11 mouse cellular contexts compared by ENCODE assay signal in genomic region chr3:121448029-121448468, GRCm38 (mm10). TPM values are rescaled to one million over a fixed set of nuclear protein-coding genes. Genes with fewer than 3 reads are reported as not detected.
DNase-seq lines count a peak whose midpoint lies in the region; ATAC-seq and TF ChIP-seq lines count a peak whose summit lies in the region.
"Had no signal": no experiment of that assay in that cellular context is flagged by ENCODE, and none has a peak within 500 bp of the region (broad histone marks: within the 10 kb centered on the region; RNA-seq: fewer than 3 reads in every experiment).

No protein-coding gene starts in this region.

- H3K27ac ChIP-seq in hindbrain, embryonic 11.5 days (ENCODE audit: low read depth, low read length) = no peak overlapping the region
- H3K27ac ChIP-seq in hindbrain, embryonic 10.5 days = no peak overlapping the region
- H3K27ac ChIP-seq in embryonic facial prominence, embryonic 15.5 days (replicated peaks) = peak overlapping the region; percentile 52
- peak overlapping the region; percentile 73 for H3K27ac ChIP-seq in kidney, adult 2 months (ENCODE audit: insufficient read depth, low read depth, low read length)
- no peak overlapping the region for H3K27ac ChIP-seq in neural tube, embryonic 15.5 days (replicated peaks)

- no peaks in the 10 kb centered on the region for H3K27me3 ChIP-seq in hindbrain, embryonic 11.5 days (ENCODE audit: control insufficient read depth, insufficient read depth, low read length)
- no peaks in the 10 kb centered on the region for H3K27me3 ChIP-seq in hindbrain, embryonic 10.5 days (ENCODE audit: insufficient read depth, poor library complexity, severe bottlenecking)
- no peaks in the 10 kb centered on the region for H3K27me3 ChIP-seq in embryonic facial prominence, embryonic 15.5 days
- no peaks in the 10 kb centered on the region for H3K27me3 ChIP-seq in kidney, adult 2 months (replicated peaks; ENCODE audit: control insufficient read depth, insufficient read depth, low read length)
- H3K27me3 ChIP-seq in neural tube, embryonic 15.5 days (replicated peaks) = no peaks in the 10 kb centered on the region

- TF ChIP-seq CTCF in kidney, adult 2 months (conservative IDR thresholded peaks at IDR 0.05; ENCODE audit: insufficient read depth, insufficient read length, low read depth, low read length) = no peak

- ATAC-seq in hindbrain, embryonic 11.5 days (ENCODE audit: low FRiP score) = peak; percentile 51
- peak; percentile 55 for ATAC-seq in embryonic facial prominence, embryonic 15.5 days (ENCODE audit: insufficient number of reproducible peaks, low FRiP score, low TSS enrichment, low read depth)
- peak; percentile 40 for ATAC-seq in neural tube, embryonic 15.5 days (ENCODE audit: low FRiP score)

- no peaks in the 10 kb centered on the region; the same call in 1 of the 2 replicates for H3K36me3 ChIP-seq in hindbrain, embryonic 11.5 days (ENCODE audit: control insufficient read depth, insufficient read depth, low read length)
- peaks cover 95% of the 10 kb centered on the region for H3K36me3 ChIP-seq in hindbrain, embryonic 10.5 days
- H3K36me3 ChIP-seq in embryonic facial prominence, embryonic 15.5 days = peaks cover 38% of the 10 kb centered on the region
- H3K36me3 ChIP-seq in kidney, adult 2 months (ENCODE audit: control insufficient read depth, insufficient read depth, low read length) = peaks cover 14% of the 10 kb centered on the region
- peaks cover 20% of the 10 kb centered on the region for H3K36me3 ChIP-seq in neural tube, embryonic 15.5 days

- peaks cover 4% of the 10 kb centered on the region; the same call in 1 of the 2 replicates for H3K4me1 ChIP-seq in hindbrain, embryonic 11.5 days (replicated peaks; ENCODE audit: control insufficient read depth, insufficient read depth, low read length)
- peaks cover 15% of the 10 kb centered on the region for H3K4me1 ChIP-seq in hindbrain, embryonic 10.5 days (replicated peaks)
- peaks cover 37% of the 10 kb centered on the region for H3K4me1 ChIP-seq in embryonic facial prominence, embryonic 15.5 days
- H3K4me1 ChIP-seq in kidney, adult 2 months (ENCODE audit: control insufficient read depth, insufficient read depth, low read length) = peaks cover 34% of the 10 kb centered on the region
- H3K4me1 ChIP-seq in neural tube, embryonic 15.5 days = peaks cover 32% of the 10 kb centered on the region

- H3K9me3 ChIP-seq in hindbrain, embryonic 11.5 days (ENCODE audit: control insufficient read depth, low read length) = no peaks in the 10 kb centered on the region
- peaks cover 17% of the 10 kb centered on the region; the same call in 1 of the 2 replicates for H3K9me3 ChIP-seq in hindbrain, embryonic 10.5 days
- no peaks in the 10 kb centered on the region for H3K9me3 ChIP-seq in embryonic facial prominence, embryonic 15.5 days (replicated peaks)
- no peaks in the 10 kb centered on the region for H3K9me3 ChIP-seq in neural tube, embryonic 15.5 days (replicated peaks)

- TF ChIP-seq POLR2A in kidney, adult 2 months (IDR thresholded peaks at IDR 0.05; ENCODE audit: low read depth, low read length) = no peak

- no peak overlapping the region for H3K4me3 ChIP-seq in hindbrain, embryonic 11.5 days (ENCODE audit: low read depth, low read length)
- no peak overlapping the region for H3K4me3 ChIP-seq in hindbrain, embryonic 10.5 days
- no peak overlapping the region for H3K4me3 ChIP-seq in embryonic facial prominence, embryonic 15.5 days (replicated peaks)
- no peak overlapping the region for H3K4me3 ChIP-seq in kidney, adult 2 months (ENCODE audit: insufficient read depth, low read depth, low read length)
- no peak overlapping the region for H3K4me3 ChIP-seq in neural tube, embryonic 15.5 days (replicated peaks)

- WGBS in hindbrain, embryonic 11.5 days = 43% methylated on average over 11 of the region's 11 CpGs
- 52% methylated on average over 11 of the region's 11 CpGs for WGBS in hindbrain, embryonic 10.5 days
- 33% methylated on average over 11 of the region's 11 CpGs for WGBS in embryonic facial prominence, embryonic 15.5 days
- 28% methylated on average over 11 of the region's 11 CpGs for WGBS in kidney, adult 2 months
- 15% methylated on average over 11 of the region's 11 CpGs for WGBS in neural tube, embryonic 15.5 days

- no peak overlapping the region for H3K4me2 ChIP-seq in hindbrain, embryonic 11.5 days (replicated peaks; ENCODE audit: low read depth, low read length)
- peak overlapping the region; percentile 15; the same call in 1 of the 2 replicates for H3K4me2 ChIP-seq in embryonic facial prominence, embryonic 15.5 days (replicated peaks)
- H3K4me2 ChIP-seq in neural tube, embryonic 15.5 days = peak overlapping the region; percentile 36

- no peak overlapping the region for H3K9ac ChIP-seq in hindbrain, embryonic 11.5 days (ENCODE audit: low read depth, low read length)
- no peak overlapping the region for H3K9ac ChIP-seq in embryonic facial prominence, embryonic 15.5 days
- no peak overlapping the region for H3K9ac ChIP-seq in neural tube, embryonic 15.5 days (replicated peaks)

- DNase-seq in hindbrain, embryonic 11.5 days (ENCODE audit: low spot score) = no peak
- DNase-seq in hindbrain, embryonic 10.5 days (ENCODE audit: low spot score) = no peak
- DNase-seq in kidney, adult 2 months = peak; percentile 72
- no peak for DNase-seq in layer of hippocampus, adult 9-11 months
- no peak for DNase-seq in natural killer cell, adult 2 months (ENCODE audit: low spot score in 2 of 2)
- DNase-seq in gastrocnemius, adult 8-10 months (ENCODE audit: low spot score in 2 of 2) = no peak
- DNase-seq: adrenal gland, postnatal 10 days; cerebellum, adult 9-11 months; lung, postnatal 14 days had no signal

RNA-seq across cellular contexts. Expression of gene Cnn3, which starts 21.8 kb away (rescaled TPM):
- polyA plus RNA-seq in hindbrain, embryonic 11.5 days (2014; fragmentation: Nextera tagmentation; extraction: Ambion mirVana) = 1,127 and 1,205 TPM in 2 replicates
- 918 and 954 TPM in 2 replicates for polyA plus RNA-seq in hindbrain, embryonic 10.5 days (2016; fragmentation: Nextera tagmentation; extraction: Ambion mirVana)
- 844 and 852 TPM in 2 replicates for polyA plus RNA-seq in embryonic facial prominence, embryonic 15.5 days (2015; fragmentation: Nextera tagmentation; extraction: Ambion mirVana)
- 253 and 268 TPM in 2 replicates for polyA plus RNA-seq in kidney, adult 2 months (2012; rRNA removed)
- polyA plus RNA-seq in neural tube, embryonic 15.5 days (2015; fragmentation: Nextera tagmentation; extraction: Ambion mirVana) = 381 and 465 TPM in 2 replicates
- total RNA-seq in gastrocnemius, adult 8-10 months (2022) = 10 to 100 TPM in 3 of 4 experiments, 1 to 10 TPM in 1; 8.6 to 14.3 (median 11.1) TPM

Comparison
In these comparisons a context has a peak if more than half of its experiments do, and no peak if none do; other contexts are left out.
1. H3K27ac ChIP-seq: peak in embryonic facial prominence, embryonic 15.5 days (single experiment) and kidney, adult 2 months (single experiment); none in hindbrain, embryonic 11.5 days (single experiment), hindbrain, embryonic 10.5 days (single experiment) and neural tube, embryonic 15.5 days (single experiment).
2. Peak in every context shown above with its lines, with median percentiles within 50 percentile points of each other: ATAC-seq.